Mouse (Mus musculus) ES-Bruce4 (cell line): Measurements from ENCODE around the gene Prkn. TPM values are rescaled to one million over a fixed set of nuclear protein-coding genes. Genes with fewer than 3 reads are reported as not detected.
A peak's percentile ranks its signal among the peaks of the same experiment; 100 is the strongest.

Experiments used
- H3K27ac ChIP-seq: 2 replicates; pipeline ENCODE4 v1.5.1; 2012; ENCODE audit warnings: low read length, inconsistent platforms; ENCODE audit not compliant: insufficient read depth
- H3K27me3 ChIP-seq: 2 replicates; pipeline ENCODE4 v1.6.1; 2012; ENCODE audit warnings: mild to moderate bottlenecking, low read length, inconsistent platforms; ENCODE audit not compliant: control insufficient read depth, poor library complexity, insufficient read depth, severe bottlenecking
- H3K36me3 ChIP-seq: 2 replicates; pipeline ENCODE4 v1.6.1; 2012; ENCODE audit warnings: inconsistent platforms, mild to moderate bottlenecking, low read length, moderate library complexity; ENCODE audit not compliant: control insufficient read depth, poor library complexity, insufficient read depth, severe bottlenecking
- H3K4me1 ChIP-seq: one replicate; pipeline ENCODE4 v1.8.1; 2011; ENCODE audit warnings: low read length; ENCODE audit not compliant: control insufficient read depth, insufficient read depth
- H3K4me3 ChIP-seq: 2 replicates; pipeline ENCODE4 v1.5.1; 2011; ENCODE audit warnings: low read depth, mild to moderate bottlenecking, low read length
- H3K9ac ChIP-seq: 2 replicates; pipeline ENCODE4 v1.6.1; 2012; ENCODE audit warnings: low read depth, mild to moderate bottlenecking, inconsistent platforms; ENCODE audit not compliant: poor library complexity, severe bottlenecking
- H3K9me3 ChIP-seq: replicated peaks from 2 replicates; pipeline ENCODE4 v1.6.1; 2012; ENCODE audit warnings: mild to moderate bottlenecking, low read length, inconsistent platforms; ENCODE audit not compliant: control insufficient read depth, poor library complexity, insufficient read depth, severe bottlenecking
- CTCF ChIP-seq: IDR thresholded peaks from one replicate; pipeline ENCODE4 v1.8.1; 2011; ENCODE audit warnings: low read depth, low read length
- EP300 ChIP-seq: IDR thresholded peaks from 2 replicates; pipeline ENCODE4 v1.6.1; 2011; ENCODE audit warnings: low read depth, low read length; ENCODE audit not compliant: insufficient read depth
- POLR2A ChIP-seq: IDR thresholded peaks from one replicate; pipeline ENCODE4 v1.8.1; 2011; ENCODE audit warnings: low read length; ENCODE audit not compliant: insufficient read depth
- polyA plus RNA-seq: library from polyadenylated mRNA; stranded (reverse); fragments of >200 nt; gene quantifications from 2 replicates; pipeline ENCODE4 v1.2.4, GENCODE M21; 2011; ENCODE audit warnings: low read depth; ENCODE audit not compliant: missing spikeins, insufficient read depth, insufficient read length

The Prkn gene
- polyA plus RNA-seq, 1 experiment: 1.5 TPM

- peak overlapping the region; percentile 87 for H3K4me3 ChIP-seq
- no peaks in the 10 kb centered on the region for H3K4me1 ChIP-seq
- no peaks in the 10 kb centered on the region for H3K36me3 ChIP-seq
- no peak overlapping the region for H3K27ac ChIP-seq
- no peaks in the 10 kb centered on the region for H3K9me3 ChIP-seq
- no peak for TF ChIP-seq CTCF
- TF ChIP-seq EP300: no peak
- TF ChIP-seq POLR2A: no peak
- H3K9ac ChIP-seq: peak overlapping the region; percentile 59
- no peaks in the 10 kb centered on the region for H3K27me3 ChIP-seq
Observed at GRCm38 (mm10) chr17:10840731-10841201, 582 bp downstream of the Prkn start.

GRCm38 (mm10) chr17:10854207-10854606 is 14.0 kb downstream of the Prkn start:
- no peak for TF ChIP-seq CTCF
- no peak for TF ChIP-seq POLR2A
- no peak for TF ChIP-seq EP300
- Histone ChIP-seq H3K27ac (no peak overlapping the region), H3K4me1 (no peaks in the 10 kb centered on the region), H3K9me3 (no peaks in the 10 kb centered on the region), H3K4me3 (no peak overlapping the region), H3K36me3 (no peaks in the 10 kb centered on the region), H3K27me3 (no peaks in the 10 kb centered on the region; the same call in 1 of the 2 replicates), H3K9ac (no peak overlapping the region)

GRCm38 (mm10) chr17:10874208-10875187 is 34.3 kb downstream of the Prkn start:
- Histone ChIP-seq H3K4me3 (no peak overlapping the region), H3K27me3 (no peaks in the 10 kb centered on the region), H3K9me3 (no peaks in the 10 kb centered on the region), H3K4me1 (no peaks in the 10 kb centered on the region), H3K9ac (no peak overlapping the region), H3K36me3 (no peaks in the 10 kb centered on the region), H3K27ac (no peak overlapping the region)
- TF ChIP-seq POLR2A (no peak), EP300 (no peak), CTCF (no peak)

- TF ChIP-seq POLR2A (no peak), CTCF (no peak), EP300 (no peak)
- no peaks in the 10 kb centered on the region for H3K27me3 ChIP-seq
- no peaks in the 10 kb centered on the region for H3K36me3 ChIP-seq
- H3K4me1 ChIP-seq: no peaks in the 10 kb centered on the region
- H3K9ac ChIP-seq: no peak overlapping the region
- H3K4me3 ChIP-seq: no peak overlapping the region
- no peak overlapping the region for H3K27ac ChIP-seq
- no peaks in the 10 kb centered on the region for H3K9me3 ChIP-seq
Observed at GRCm38 (mm10) chr17:10878986-10879385, 38.8 kb downstream of the Prkn start.

GRCm38 (mm10) chr17:10882260-10882659 is 42.1 kb downstream of the Prkn start:
- Histone ChIP-seq H3K27me3 (no peaks in the 10 kb centered on the region), H3K9me3 (no peaks in the 10 kb centered on the region), H3K36me3 (no peaks in the 10 kb centered on the region), H3K27ac (no peak overlapping the region), H3K4me1 (no peaks in the 10 kb centered on the region), H3K9ac (no peak overlapping the region), H3K4me3 (no peak overlapping the region)
- no peak for TF ChIP-seq EP300
- no peak for TF ChIP-seq CTCF
- TF ChIP-seq POLR2A: no peak

- H3K4me1 ChIP-seq: no peaks in the 10 kb centered on the region
- no peak overlapping the region for H3K4me3 ChIP-seq
- no peak overlapping the region for H3K27ac ChIP-seq
- no peak for TF ChIP-seq CTCF
- TF ChIP-seq POLR2A: no peak
- no peak overlapping the region for H3K9ac ChIP-seq
- no peaks in the 10 kb centered on the region for H3K36me3 ChIP-seq
- H3K9me3 ChIP-seq: no peaks in the 10 kb centered on the region
- H3K27me3 ChIP-seq: no peaks in the 10 kb centered on the region
Observed at GRCm38 (mm10) chr17:10887924-10888323, 47.7 kb downstream of the Prkn start.
